Mouse (Mus musculus) hindbrain, embryonic 11.5 days (tissue): ENCODE data around the gene Grcc10. TPM values are rescaled to one million over a fixed set of nuclear protein-coding genes. Genes with fewer than 3 reads are reported as not detected.

Source experiments
- microRNA counts: library from miRNA; unstranded; fragments of <30 nt; microRNA quantifications from one replicate; lab custom pipeline; 2015
- polyA plus RNA-seq: library from polyadenylated mRNA; unstranded; fragments of >200 nt; fragmentation: Nextera tagmentation; extraction: Ambion mirVana; gene quantifications from 2 replicates; pipeline ENCODE4 v1.2.1, GENCODE M21; 2014

The Grcc10 gene
- polyA plus RNA-seq, 1 experiment from 2014 or later: 590 TPM

MicroRNAs within 50 kb of the gene (microRNA counts, 519-probe panel; counts per million panel counts)
- microRNA mmu-miR-141 (lab: Ali Mortazavi, UCI) (1,615 counts per million, percentile 3 among the panel's probes with 10 or more counts), microRNA mmu-miR-200c (lab: Ali Mortazavi, UCI) (4,101 counts per million, percentile 39 among the panel's probes with 10 or more counts)

Other genes starting within 250 kb of the Grcc10 start
- 0.11 and 0.15 TPM in 2 replicates for gene C1rl, start 248.3 kb downstream of the Grcc10 start, polyA plus RNA-seq
- 0.08 and 0.20 TPM in 2 replicates for gene C1ra, start 229.0 kb downstream of the Grcc10 start, polyA plus RNA-seq
- gene C1s1, start 199.0 kb downstream of the Grcc10 start, polyA plus RNA-seq: 0.29 and 0.86 TPM in 2 replicates
- gene C1rb, start 171.1 kb downstream of the Grcc10 start, polyA plus RNA-seq: not detected in 2 replicates
- gene C1s2, start 105.3 kb downstream of the Grcc10 start, polyA plus RNA-seq: 0.10 TPM in 1 of 2 replicates, not detected in the other
- gene Lpcat3, start 78.3 kb downstream of the Grcc10 start, polyA plus RNA-seq: 37.5 and 43.2 TPM in 2 replicates
- 196 and 203 TPM in 2 replicates for gene Emg1, start 29.2 kb downstream of the Grcc10 start, polyA plus RNA-seq
- 318 and 336 TPM in 2 replicates for gene Phb2, start 29.0 kb downstream of the Grcc10 start, polyA plus RNA-seq
- gene Ptpn6, start 2.7 kb downstream of the Grcc10 start, polyA plus RNA-seq: 7.1 and 7.9 TPM in 2 replicates
- not detected in 2 replicates for gene Gm45234, start 14.6 kb upstream of the Grcc10 start, polyA plus RNA-seq
- 9.2 and 12.7 TPM in 2 replicates for gene Atn1, start 15.2 kb upstream of the Grcc10 start, polyA plus RNA-seq
- gene Eno2, start 28.3 kb upstream of the Grcc10 start, polyA plus RNA-seq: 5.9 and 7.1 TPM in 2 replicates
- gene Lrrc23, start 38.4 kb upstream of the Grcc10 start, polyA plus RNA-seq: 4.1 and 4.7 TPM in 2 replicates
- 4.8 and 6.7 TPM in 2 replicates for gene Spsb2, start 67.3 kb upstream of the Grcc10 start, polyA plus RNA-seq
- gene Tpi1, start 72.9 kb upstream of the Grcc10 start, polyA plus RNA-seq: 618 and 653 TPM in 2 replicates
- 127 and 134 TPM in 2 replicates for gene Usp5, start 88.1 kb upstream of the Grcc10 start, polyA plus RNA-seq
- gene Cdca3, start 88.2 kb upstream of the Grcc10 start, polyA plus RNA-seq: 185 and 193 TPM in 2 replicates
- 0.22 and 0.64 TPM in 2 replicates for gene Gnb3, start 98.9 kb upstream of the Grcc10 start, polyA plus RNA-seq
- gene P3h3, start 116.4 kb upstream of the Grcc10 start, polyA plus RNA-seq: 12.1 and 14.7 TPM in 2 replicates
- gene Gpr162, start 122.6 kb upstream of the Grcc10 start, polyA plus RNA-seq: 1.9 and 2.3 TPM in 2 replicates
- gene Cd4, start 146.8 kb upstream of the Grcc10 start, polyA plus RNA-seq: 0.19 TPM in 1 of 2 replicates, not detected in the other
- 1.2 and 2.5 TPM in 2 replicates for gene Lag3, start 170.3 kb upstream of the Grcc10 start, polyA plus RNA-seq
- gene Ptms, start 178.7 kb upstream of the Grcc10 start, polyA plus RNA-seq: 321 and 337 TPM in 2 replicates
- gene Mlf2, start 190.0 kb upstream of the Grcc10 start, polyA plus RNA-seq: 443 and 465 TPM in 2 replicates
- gene Cops7a, start 224.2 kb upstream of the Grcc10 start, polyA plus RNA-seq: 94.3 and 99.7 TPM in 2 replicates